Mouse (Mus musculus) fat pad, adult 2 months (tissue): Measurements from ENCODE around the gene Cmtr2.

Source experiments
- DNase-seq: peaks from one replicate; pipeline ENCODE4 v3.0.0-alpha.2; 2011; ENCODE audit warnings: low read depth, low spot score; ENCODE audit errors: extremely low read depth

The Cmtr2 gene

DNA sequence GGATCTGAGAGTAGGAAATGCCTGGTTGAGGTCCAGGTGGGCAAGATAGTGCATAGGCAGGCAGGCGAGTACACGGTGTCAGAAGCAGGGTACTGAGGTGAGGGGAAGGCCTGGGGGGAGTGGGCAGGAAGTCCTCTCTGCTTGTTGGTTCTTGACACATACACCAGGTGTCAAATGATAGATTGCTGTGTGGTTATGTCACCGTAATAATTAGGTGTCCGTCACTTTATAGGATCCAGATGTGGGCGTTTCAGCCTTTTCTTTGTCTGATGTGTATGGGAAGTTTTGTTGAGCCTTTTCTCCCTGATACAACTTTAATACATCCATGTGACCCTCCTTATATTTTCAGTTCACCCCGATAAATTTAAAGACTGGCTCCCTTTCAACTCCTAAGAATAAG lies 31.8 kb downstream of the Cmtr2 start:
- no peak for DNase-seq

DNA sequence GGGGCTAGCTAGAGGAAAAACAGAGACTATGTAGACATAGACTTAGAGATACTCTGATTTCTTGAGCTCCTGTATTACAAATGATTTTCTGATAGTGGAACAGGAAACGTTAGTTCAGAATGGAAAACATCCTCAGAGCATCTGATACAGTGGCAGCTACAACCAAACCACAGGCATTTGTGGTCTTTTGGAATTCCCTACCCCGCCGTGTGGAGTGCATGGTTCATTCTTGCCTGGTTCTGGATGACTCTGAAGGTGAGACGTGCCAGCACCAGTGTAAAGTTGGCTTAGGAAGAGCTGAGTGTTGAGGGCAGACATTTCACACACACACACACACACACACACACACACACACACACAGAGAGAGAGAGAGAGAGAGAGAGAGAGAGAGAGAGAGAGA lies 38.5 kb downstream of the Cmtr2 start:
- DNase-seq = no peak

DNA sequence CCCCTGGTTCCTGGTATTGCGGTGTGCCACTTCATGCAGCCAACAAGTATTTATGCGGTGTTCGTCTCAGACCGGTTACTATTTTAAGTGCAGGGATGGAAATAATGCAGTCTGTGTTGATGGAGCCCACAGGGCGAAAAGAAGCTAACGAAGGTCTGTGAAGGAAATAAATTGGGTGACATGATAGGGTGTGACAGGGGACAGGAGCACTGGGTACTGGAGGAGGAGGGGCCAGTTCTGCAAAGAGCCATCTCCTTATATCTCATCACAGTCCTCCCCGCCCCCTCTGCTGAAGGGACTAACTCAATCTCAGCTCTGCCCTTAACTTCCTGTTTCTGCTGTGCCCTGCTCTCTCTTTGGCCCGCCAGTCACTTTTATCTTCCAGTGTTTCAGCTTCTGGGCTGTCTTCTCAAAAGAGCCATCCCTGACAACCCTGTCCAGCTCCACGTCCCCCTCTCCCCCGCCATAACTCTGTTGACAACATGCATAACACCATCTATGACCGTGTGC lies 50.4 kb downstream of the Cmtr2 start:
- DNase-seq = no peak

DNA sequence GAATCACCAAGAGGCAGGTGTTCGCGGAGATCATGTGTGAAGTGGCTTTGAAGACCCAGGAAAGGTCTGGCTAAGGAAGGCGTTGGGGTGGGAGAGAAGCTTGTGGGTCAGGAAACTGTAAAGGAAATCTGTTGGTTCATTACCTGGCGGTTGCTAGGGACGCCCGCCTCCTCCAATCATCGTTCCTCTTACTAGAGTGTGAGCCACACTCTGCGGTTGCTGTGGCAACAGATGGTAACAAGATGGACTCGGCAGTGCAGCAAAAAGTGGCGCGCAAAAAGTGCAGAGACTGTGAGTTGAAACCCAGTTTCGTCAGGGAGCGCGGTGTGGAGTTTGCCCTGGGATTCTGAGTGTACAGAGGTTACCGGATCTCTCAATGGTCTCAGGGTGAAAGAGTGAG lies 51.3 kb downstream of the Cmtr2 start, which contains the start of gene Hydin:
TSS of gene Hydin (plus strand) at position 237 of the 400 bp plus-strand sequence.
- DNase-seq = no peak

DNA sequence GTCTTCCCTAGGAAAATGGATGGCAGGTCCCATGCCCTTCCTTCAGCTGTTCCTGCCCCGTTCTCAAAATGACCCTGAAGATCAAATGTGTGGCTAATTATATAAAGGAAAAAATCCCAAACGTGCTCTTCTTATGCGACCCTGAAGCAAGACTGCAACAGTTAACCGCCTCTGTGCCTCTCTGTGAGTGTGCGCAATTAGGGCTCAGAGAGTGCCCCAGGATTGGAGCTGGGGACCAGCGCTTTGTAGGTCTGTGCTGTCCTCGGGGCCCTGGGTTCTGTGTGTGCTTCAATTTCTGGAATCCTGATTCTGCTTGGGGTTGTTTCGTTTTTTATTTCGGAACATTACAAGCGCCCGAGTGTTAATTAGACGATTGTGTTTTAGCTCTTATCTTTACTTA lies 51.8 kb downstream of the Cmtr2 start:
- no peak for DNase-seq

DNA sequence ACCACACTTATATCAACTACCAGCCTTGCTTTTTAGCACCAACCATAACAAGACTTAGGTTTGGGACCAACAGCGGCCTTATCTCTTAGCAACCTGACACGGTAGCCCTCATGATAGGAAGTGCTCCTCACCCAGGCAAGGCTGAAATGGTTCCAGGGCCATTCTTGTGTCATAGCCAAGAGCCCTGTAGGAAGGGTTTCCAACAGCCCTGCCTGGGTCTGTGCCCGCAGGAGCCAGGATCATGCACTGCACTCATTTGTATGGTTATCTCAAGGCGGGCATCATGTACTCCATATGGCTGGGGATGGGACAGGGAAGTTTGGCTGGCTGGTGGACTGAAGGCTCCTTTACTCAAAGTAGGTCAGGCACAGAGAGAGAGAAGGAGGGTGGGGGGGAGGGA lies 55.2 kb downstream of the Cmtr2 start:
- no peak for DNase-seq

DNA sequence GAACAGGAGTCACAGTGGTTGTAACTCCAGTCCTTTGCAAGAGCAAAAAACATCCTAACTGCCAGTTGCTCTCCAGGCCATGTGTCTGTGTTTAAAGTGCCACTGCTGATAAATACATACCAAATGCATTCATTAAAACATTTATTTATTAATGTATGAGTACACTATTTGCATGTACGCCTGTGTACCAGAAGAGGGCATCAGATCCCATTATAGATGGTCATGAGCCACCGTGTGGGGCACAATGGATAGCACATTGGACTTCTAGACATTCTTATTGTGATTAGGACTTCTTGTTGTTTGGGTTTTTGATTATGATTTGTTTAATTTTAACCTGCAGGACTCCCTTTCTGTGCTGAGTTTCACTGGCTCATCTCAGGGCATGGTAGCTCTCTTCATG lies 57.9 kb downstream of the Cmtr2 start:
- DNase-seq = no peak
